Comparison of ENCODE assay signal across 1 mouse cellular context in genomic region chr17:34893072-34893824, GRCm38 (mm10).
TF ChIP-seq lines count a peak whose summit lies in the region.

No protein-coding gene starts in this region.

TF ChIP-seq in MEL, 35 proteins besides CTCF, POLR2A, EP300 and RAD21:
- TF ChIP-seq MXI1 (IDR thresholded peaks at IDR 0.05; ENCODE audit: low read depth, low read length), result no peak
- TF ChIP-seq MAX (IDR thresholded peaks at IDR 0.05; ENCODE audit: low read length), result no peak
- TF ChIP-seq GABPA (IDR thresholded peaks at IDR 0.05; ENCODE audit: low read depth, low read length), result no peak
- no peak for TF ChIP-seq CHD1 (IDR thresholded peaks at IDR 0.05; ENCODE audit: low read depth, low read length)
- no peak for TF ChIP-seq ETS1 (IDR thresholded peaks at IDR 0.05; ENCODE audit: low read depth, low read length)
- TF ChIP-seq MAZ (IDR thresholded peaks at IDR 0.05; ENCODE audit: low read depth, low read length), result no peak
- no peak for TF ChIP-seq MEF2A (IDR thresholded peaks at IDR 0.05; ENCODE audit: extremely low read depth, insufficient replicate concordance, low read depth, low read length, poor library complexity, severe bottlenecking)
- no peak for TF ChIP-seq SMC3 (IDR thresholded peaks at IDR 0.05; ENCODE audit: low read depth, low read length)
- TF ChIP-seq GATA1 (IDR thresholded peaks at IDR 0.05; ENCODE audit: low read depth, low read length), result no peak
- no peak for TF ChIP-seq ZMIZ1 (IDR thresholded peaks at IDR 0.05; ENCODE audit: low read depth, low read length)
- no peak for TF ChIP-seq CHD2 (IDR thresholded peaks at IDR 0.05; ENCODE audit: low read length)
